Mouse (Mus musculus): ENCODE data around the gene Kcnq4. TPM values are rescaled to one million over a fixed set of nuclear protein-coding genes. Genes with fewer than 3 reads are reported as not detected.

The Kcnq4 gene
- polyA plus RNA-seq, 1 experiment from 2014 or later: 3.9 TPM

- WGBS: 0% methylated on average over 1 of the region's 1 CpGs
- Histone ChIP-seq H3K9me3 (ENCODE audit: low read length) (no peaks in the 10 kb centered on the region), H3K27ac (ENCODE audit: low read length) (no peak overlapping the region), H3K36me3 (ENCODE audit: insufficient read depth, low read length) (peaks cover 16% of the 10 kb centered on the region; the same call in 1 of the 2 replicates), H3K4me2 (replicated peaks; ENCODE audit: low read depth, low read length) (no peak overlapping the region), H3K27me3 (replicated peaks; ENCODE audit: insufficient read depth, low read length) (peaks cover 5% of the 10 kb centered on the region; the same call in 1 of the 2 replicates), H3K4me3 (ENCODE audit: low read depth, low read length) (no peak overlapping the region), H3K4me1 (ENCODE audit: insufficient read depth, low read depth, low read length) (no peaks in the 10 kb centered on the region), H3K9ac (replicated peaks; ENCODE audit: low read depth) (no peak overlapping the region)
- DNase-seq (ENCODE audit: low spot score) (peak; percentile 71), ATAC-seq (peak; percentile 62)
- TF ChIP-seq EP300 (IDR thresholded peaks at IDR 0.05) (no peak), CTCF (IDR thresholded peaks at IDR 0.05) (peak; percentile 90)
These were observed 6.9 kb upstream of the Kcnq4 start for GRCm38 (mm10) chr4:120755299-120755698.

GRCm38 (mm10) chr4:120749601-120750000 is 1.2 kb upstream of the Kcnq4 start:
- TF ChIP-seq EP300 (IDR thresholded peaks at IDR 0.05): no peak
- no peak for TF ChIP-seq CTCF (IDR thresholded peaks at IDR 0.05)
- WGBS: no CpG with 5 or more reads among the region's 2 CpGs
- Histone ChIP-seq H3K9ac (replicated peaks; ENCODE audit: low read depth) (no peak overlapping the region), H3K9me3 (ENCODE audit: low read length) (no peaks in the 10 kb centered on the region), H3K27me3 (replicated peaks; ENCODE audit: insufficient read depth, low read length) (peaks cover 31% of the 10 kb centered on the region), H3K36me3 (ENCODE audit: insufficient read depth, low read length) (no peaks in the 10 kb centered on the region), H3K4me2 (replicated peaks; ENCODE audit: low read depth, low read length) (no peak overlapping the region), H3K27ac (ENCODE audit: low read length) (no peak overlapping the region), H3K4me1 (ENCODE audit: insufficient read depth, low read depth, low read length) (peaks cover 2% of the 10 kb centered on the region; the same call in 1 of the 2 replicates), H3K4me3 (ENCODE audit: low read depth, low read length) (no peak overlapping the region)
- ATAC-seq: no peak
- DNase-seq (ENCODE audit: low spot score): no peak

- TF ChIP-seq CTCF (IDR thresholded peaks at IDR 0.05): no peak
- no peak for TF ChIP-seq EP300 (IDR thresholded peaks at IDR 0.05)
- peak overlapping the region; percentile 69 for H3K4me3 ChIP-seq (ENCODE audit: low read depth, low read length)
- H3K9me3 ChIP-seq (ENCODE audit: low read length): no peaks in the 10 kb centered on the region
- peak; percentile 34 for DNase-seq (ENCODE audit: low spot score)
- 0% methylated on average over 23 of the region's 75 CpGs for WGBS
- H3K27ac ChIP-seq (ENCODE audit: low read length): peak overlapping the region; percentile 33; the same call in 1 of the 2 replicates
- H3K4me1 ChIP-seq (ENCODE audit: insufficient read depth, low read depth, low read length): peaks cover 2% of the 10 kb centered on the region; the same call in 1 of the 2 replicates
- 0 out of 2 replicates have a peak overlapping the region, but pooled peaks have one; percentile 4 for H3K9ac ChIP-seq (replicated peaks; ENCODE audit: low read depth)
- peaks cover 31% of the 10 kb centered on the region for H3K27me3 ChIP-seq (replicated peaks; ENCODE audit: insufficient read depth, low read length)
- H3K4me2 ChIP-seq (replicated peaks; ENCODE audit: low read depth, low read length): peak overlapping the region; percentile 100
- no peaks in the 10 kb centered on the region for H3K36me3 ChIP-seq (ENCODE audit: insufficient read depth, low read length)
- peak; percentile 60 for ATAC-seq
These were observed 1.1 kb downstream of the Kcnq4 start for GRCm38 (mm10) chr4:120747243-120747792.

- ATAC-seq: peak; percentile 68
- H3K9ac ChIP-seq (replicated peaks; ENCODE audit: low read depth): 0 out of 2 replicates have a peak overlapping the region, but pooled peaks have one; percentile 4
- peaks cover 31% of the 10 kb centered on the region for H3K27me3 ChIP-seq (replicated peaks; ENCODE audit: insufficient read depth, low read length)
- H3K27ac ChIP-seq (ENCODE audit: low read length): peak overlapping the region; percentile 33; the same call in 1 of the 2 replicates
- no peak for TF ChIP-seq CTCF (IDR thresholded peaks at IDR 0.05)
- no peak for TF ChIP-seq EP300 (IDR thresholded peaks at IDR 0.05)
- H3K36me3 ChIP-seq (ENCODE audit: insufficient read depth, low read length): no peaks in the 10 kb centered on the region
- peak overlapping the region; percentile 69 for H3K4me3 ChIP-seq (ENCODE audit: low read depth, low read length)
- peak overlapping the region; percentile 100 for H3K4me2 ChIP-seq (replicated peaks; ENCODE audit: low read depth, low read length)
- no peaks in the 10 kb centered on the region for H3K9me3 ChIP-seq (ENCODE audit: low read length)
- peak; percentile 26 for DNase-seq (ENCODE audit: low spot score)
- WGBS: 10% methylated on average over 21 of the region's 53 CpGs
- peaks cover 2% of the 10 kb centered on the region; the same call in 1 of the 2 replicates for H3K4me1 ChIP-seq (ENCODE audit: insufficient read depth, low read depth, low read length)
These were observed 1.8 kb downstream of the Kcnq4 start for GRCm38 (mm10) chr4:120746552-120747150.

GRCm38 (mm10) chr4:120745731-120746551 is 2.5 kb downstream of the Kcnq4 start:
- ATAC-seq: 0 out of 2 replicates have a peak, but pooled peaks have one; percentile 3
- TF ChIP-seq CTCF (IDR thresholded peaks at IDR 0.05) (no peak), EP300 (IDR thresholded peaks at IDR 0.05) (no peak)
- Histone ChIP-seq H3K4me2 (replicated peaks; ENCODE audit: low read depth, low read length) (peak overlapping the region; percentile 100), H3K36me3 (ENCODE audit: insufficient read depth, low read length) (no peaks in the 10 kb centered on the region), H3K9ac (replicated peaks; ENCODE audit: low read depth) (0 out of 2 replicates have a peak overlapping the region, but pooled peaks have one; percentile 4), H3K27ac (ENCODE audit: low read length) (no peak overlapping the region), H3K4me1 (ENCODE audit: insufficient read depth, low read depth, low read length) (peaks cover 2% of the 10 kb centered on the region; the same call in 1 of the 2 replicates), H3K9me3 (ENCODE audit: low read length) (no peaks in the 10 kb centered on the region), H3K4me3 (ENCODE audit: low read depth, low read length) (peak overlapping the region; percentile 69), H3K27me3 (replicated peaks; ENCODE audit: insufficient read depth, low read length) (peaks cover 26% of the 10 kb centered on the region; the same call in 1 of the 2 replicates)
- peak; percentile 49 for DNase-seq (ENCODE audit: low spot score)
- 49% methylated on average over 10 of the region's 10 CpGs for WGBS

GRCm38 (mm10) chr4:120743636-120744035 is 4.8 kb downstream of the Kcnq4 start:
- H3K27me3 ChIP-seq (replicated peaks; ENCODE audit: insufficient read depth, low read length): peaks cover 16% of the 10 kb centered on the region; the same call in 1 of the 2 replicates
- H3K9me3 ChIP-seq (ENCODE audit: low read length): no peaks in the 10 kb centered on the region
- no peaks in the 10 kb centered on the region for H3K36me3 ChIP-seq (ENCODE audit: insufficient read depth, low read length)
- H3K4me1 ChIP-seq (ENCODE audit: insufficient read depth, low read depth, low read length): peaks cover 2% of the 10 kb centered on the region; the same call in 1 of the 2 replicates
- DNase-seq (ENCODE audit: low spot score) (no peak), ATAC-seq (peak; percentile 27; the same call in 1 of the 2 replicates)
- H3K4me3 ChIP-seq (ENCODE audit: low read depth, low read length): no peak overlapping the region
- no peak overlapping the region for H3K9ac ChIP-seq (replicated peaks; ENCODE audit: low read depth)
- no peak overlapping the region; the same call in 1 of the 2 replicates for H3K27ac ChIP-seq (ENCODE audit: low read length)
- TF ChIP-seq CTCF (IDR thresholded peaks at IDR 0.05): no peak
- 29% methylated on average over 2 of the region's 3 CpGs for WGBS
- no peak overlapping the region for H3K4me2 ChIP-seq (replicated peaks; ENCODE audit: low read depth, low read length)
